Mouse (Mus musculus): ENCODE measurements around the gene Ankfn1. TPM values are rescaled to one million over a fixed set of nuclear protein-coding genes. Genes with fewer than 3 reads are reported as not detected.
A peak's percentile ranks its signal among the peaks of the same experiment; 100 is the strongest.

Gene Ankfn1
- total RNA-seq, 2 experiments from 2014 or later = 0.10 TPM; not detected in 1

GRCm38 (mm10) chr11:89574269-89574838 is 203.1 kb downstream of the Ankfn1 start:
- DNase-seq = no peak

GRCm38 (mm10) chr11:89569391-89570145 is 207.9 kb downstream of the Ankfn1 start:
- DNase-seq = no peak

- DNase-seq = no peak
These were observed 209.2 kb downstream of the Ankfn1 start for GRCm38 (mm10) chr11:89568246-89568645.

GRCm38 (mm10) chr11:89551441-89551840 is 226.0 kb downstream of the Ankfn1 start:
- no peak for DNase-seq

- DNase-seq = no peak
These were observed 226.5 kb downstream of the Ankfn1 start for GRCm38 (mm10) chr11:89550921-89551320.

- DNase-seq = no peak
These were observed 228.7 kb downstream of the Ankfn1 start for GRCm38 (mm10) chr11:89548786-89549185.

- peak; percentile 3 to 7 for DNase-seq
These were observed 231.3 kb downstream of the Ankfn1 start for GRCm38 (mm10) chr11:89546164-89546563.

GRCm38 (mm10) chr11:89544856-89545817 is 232.3 kb downstream of the Ankfn1 start:
- no peak for DNase-seq

- no peak for DNase-seq
These were observed 239.1 kb downstream of the Ankfn1 start for GRCm38 (mm10) chr11:89538376-89538775.

GRCm38 (mm10) chr11:89527800-89528430 is 249.5 kb downstream of the Ankfn1 start:
- no peak for DNase-seq

- DNase-seq = no peak
These were observed 262.0 kb downstream of the Ankfn1 start for GRCm38 (mm10) chr11:89515501-89515901.

GRCm38 (mm10) chr11:89508675-89509324 is 268.7 kb downstream of the Ankfn1 start:
- DNase-seq = no peak

GRCm38 (mm10) chr11:89506595-89507245 is 270.7 kb downstream of the Ankfn1 start:
- no peak for DNase-seq

- no peak for DNase-seq
These were observed 272.4 kb downstream of the Ankfn1 start for GRCm38 (mm10) chr11:89505046-89505445.

- no peak for DNase-seq
These were observed 275.7 kb downstream of the Ankfn1 start for GRCm38 (mm10) chr11:89501796-89502195.

- DNase-seq = no peak
These were observed 276.5 kb downstream of the Ankfn1 start for GRCm38 (mm10) chr11:89500961-89501360.

- DNase-seq = no peak
These were observed 296.4 kb downstream of the Ankfn1 start for GRCm38 (mm10) chr11:89481084-89481483.

GRCm38 (mm10) chr11:89476927-89477326 is 300.5 kb downstream of the Ankfn1 start:
- DNase-seq = no peak

GRCm38 (mm10) chr11:89476047-89476446 is 301.4 kb downstream of the Ankfn1 start:
- no peak for DNase-seq

- DNase-seq = no peak
These were observed 304.6 kb downstream of the Ankfn1 start for GRCm38 (mm10) chr11:89472871-89473270.

- DNase-seq = no peak
These were observed 312.1 kb downstream of the Ankfn1 start for GRCm38 (mm10) chr11:89465381-89465780.

All from heart, adult 18-20 months (tissue).